Mouse (Mus musculus) spleen, adult 12 weeks (tissue): ENCODE measurements around the gene Usp20.

Experiments used
- DNase-seq: peaks from one replicate; pipeline ENCODE4 v3.0.0; 2022; ENCODE audit warnings: low spot score

Gene Usp20

GRCm38 (mm10) chr2:30985111-30986020 lies 3.3 kb downstream of the Usp20 start:
- DNase-seq, result peak; percentile 25

GRCm38 (mm10) chr2:30990221-30990620 lies 8.1 kb downstream of the Usp20 start:
- no peak for DNase-seq

GRCm38 (mm10) chr2:30994853-30995252 lies 12.8 kb downstream of the Usp20 start:
- DNase-seq, result no peak

GRCm38 (mm10) chr2:30995432-30995996 lies 13.4 kb downstream of the Usp20 start:
- DNase-seq, result no peak

- no peak for DNase-seq
Observed at GRCm38 (mm10) chr2:30998443-30999260, 16.6 kb downstream of the Usp20 start.

- DNase-seq, result no peak
Observed at GRCm38 (mm10) chr2:31002857-31003256, 20.8 kb downstream of the Usp20 start.

GRCm38 (mm10) chr2:31005453-31005852 lies 23.4 kb downstream of the Usp20 start:
- DNase-seq, result no peak

- peak; percentile 41 for DNase-seq
Observed at GRCm38 (mm10) chr2:31006434-31006833, 24.4 kb downstream of the Usp20 start.

- no peak for DNase-seq
Observed at GRCm38 (mm10) chr2:31007208-31007607, 25.1 kb downstream of the Usp20 start.

- no peak for DNase-seq
Observed at GRCm38 (mm10) chr2:31013371-31014120, 31.5 kb downstream of the Usp20 start.

GRCm38 (mm10) chr2:31017625-31018317 lies 35.7 kb downstream of the Usp20 start:
- no peak for DNase-seq

- no peak for DNase-seq
Observed at GRCm38 (mm10) chr2:31018519-31018918, 36.4 kb downstream of the Usp20 start.

GRCm38 (mm10) chr2:31019011-31019410 lies 36.9 kb downstream of the Usp20 start:
- no peak for DNase-seq

- no peak for DNase-seq
Observed at GRCm38 (mm10) chr2:31020202-31020601, 38.1 kb downstream of the Usp20 start.

- DNase-seq, result no peak
Observed at GRCm38 (mm10) chr2:31023940-31024339, 41.9 kb downstream of the Usp20 start.

- DNase-seq, result peak; percentile 42
Observed at GRCm38 (mm10) chr2:31024618-31025370, 42.7 kb downstream of the Usp20 start.

GRCm38 (mm10) chr2:31025458-31025857 lies 43.4 kb downstream of the Usp20 start:
- DNase-seq, result no peak

GRCm38 (mm10) chr2:31026642-31027041 lies 44.6 kb downstream of the Usp20 start:
- DNase-seq, result no peak

- no peak for DNase-seq
Observed at GRCm38 (mm10) chr2:31031972-31032371, 49.9 kb downstream of the Usp20 start.

- peak; percentile 21 for DNase-seq
Observed at GRCm38 (mm10) chr2:31036811-31037210, 54.7 kb downstream of the Usp20 start.
